Mouse (Mus musculus) adrenal gland, adult 8-10 months (tissue): ENCODE results near the gene Ubxn11. TPM values are rescaled to one million over a fixed set of nuclear protein-coding genes. Genes with fewer than 3 reads are reported as not detected.

Experiments
- DNase-seq: peaks from one replicate; pipeline ENCODE4 v3.0.0; 2022
- total RNA-seq, 4 experiments: library from RNA; stranded (reverse); gene quantifications; 2 replicates each; pipeline ENCODE4 v1.2.4; 2022

Ubxn11 gene
- total RNA-seq, 4 experiments from 2014 or later: 6.0 to 21.7 (median 13.2) TPM

DNA sequence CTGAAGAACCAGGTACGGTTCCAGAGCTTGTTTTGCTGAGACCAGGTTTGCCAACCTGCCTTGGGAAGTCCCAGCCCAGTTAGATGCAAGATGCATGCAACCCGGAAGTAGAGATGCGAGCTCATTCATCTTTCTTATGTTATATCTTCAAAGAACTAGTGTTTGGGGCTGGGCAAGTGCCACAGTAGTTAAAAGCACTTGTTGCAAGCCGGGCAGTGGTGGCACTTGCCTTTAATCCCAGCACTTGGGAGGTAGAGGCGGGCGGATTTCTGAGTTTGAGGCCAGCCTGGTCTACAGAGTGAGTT, 11.2 kb upstream of the Ubxn11 start:
- no peak for DNase-seq

GRCm38 (mm10) chr4:134092382-134093288, 9.7 kb upstream of the Ubxn11 start:
- DNase-seq: peak; percentile 24

GRCm38 (mm10) chr4:134094004-134094564, 8.3 kb upstream of the Ubxn11 start:
- no peak for DNase-seq

DNA sequence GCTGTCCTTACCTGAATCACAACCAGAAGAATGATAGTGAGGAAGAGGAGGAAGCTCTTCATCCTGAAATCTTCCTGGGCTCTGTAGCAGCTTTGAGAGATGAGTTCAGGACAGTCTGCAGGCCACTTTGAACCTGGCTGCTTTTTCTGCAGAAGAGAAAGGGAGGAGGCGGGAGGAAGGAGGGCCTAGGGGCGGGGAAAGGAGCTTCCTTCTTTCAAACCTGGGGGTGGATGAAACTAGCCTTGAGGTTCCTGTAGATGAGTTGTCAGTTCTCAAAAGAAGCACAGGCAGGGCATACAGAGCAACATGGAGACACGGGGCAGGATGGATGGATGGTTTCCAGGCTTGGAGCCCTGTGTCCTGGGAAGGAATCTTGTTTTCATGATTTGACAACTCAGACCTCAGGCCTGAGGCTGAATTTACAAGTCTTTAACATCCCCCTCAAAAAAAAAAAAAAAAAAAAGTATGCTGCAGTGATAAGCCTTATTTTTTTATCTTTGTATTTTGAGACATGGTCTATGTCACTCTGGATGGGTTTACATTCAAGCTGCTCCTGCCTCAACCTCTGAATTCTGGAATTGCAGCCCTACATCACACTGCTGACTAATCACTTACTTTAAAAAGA, 7.3 kb upstream of the Ubxn11 start, which contains the start of gene Cd52:
Gene Cd52 (minus strand): TSS at position 160 of the 625 bp plus-strand sequence.
- no peak for DNase-seq

DNA sequence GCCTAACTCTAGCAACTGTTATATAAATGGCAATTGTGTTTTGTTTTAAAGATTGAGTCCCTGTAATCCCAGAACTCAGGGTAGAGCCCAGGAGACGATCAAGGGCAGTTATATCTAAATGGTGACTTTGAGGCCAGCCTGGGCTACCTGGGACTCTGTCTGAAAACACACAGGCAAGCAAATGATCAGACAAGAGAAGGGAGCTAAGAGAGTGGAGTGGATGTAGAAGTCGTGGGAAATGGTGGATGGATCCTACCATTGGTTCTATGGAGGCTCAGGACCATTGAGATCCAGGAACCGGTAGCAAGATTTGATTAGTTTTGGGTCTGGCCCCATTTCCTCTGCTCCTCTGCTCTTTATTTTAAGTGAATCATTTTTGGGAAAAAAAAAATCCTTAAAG, 6.2 kb upstream of the Ubxn11 start:
- no peak for DNase-seq

DNA sequence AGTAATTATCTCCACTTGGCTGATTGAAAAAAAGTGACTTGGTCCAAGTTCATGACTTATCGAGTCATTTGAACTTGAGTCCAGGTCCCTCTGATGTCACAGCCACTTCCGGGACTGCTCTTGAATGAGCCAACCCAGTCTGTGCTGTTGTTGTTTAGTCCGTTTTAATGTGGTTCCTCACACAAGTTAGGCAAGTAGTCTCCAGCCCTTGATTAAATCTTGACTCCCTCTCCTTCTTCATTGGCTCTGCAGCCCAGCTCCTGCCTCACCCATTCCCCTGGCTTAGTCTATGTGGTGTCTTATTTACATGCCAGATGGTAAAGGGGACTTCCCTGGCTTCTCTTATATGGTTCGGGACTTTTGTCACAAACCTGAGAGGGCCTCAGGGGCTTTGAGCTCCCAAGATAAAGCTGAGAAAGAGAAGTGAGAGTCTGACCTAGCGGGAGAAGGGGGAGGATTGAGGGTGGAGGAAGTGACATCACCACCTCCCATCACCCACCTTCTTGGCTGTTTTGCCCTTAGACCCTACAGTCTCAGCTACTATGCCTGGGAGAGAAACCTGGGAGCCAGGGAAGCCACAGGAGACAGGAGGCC, 5.3 kb upstream of the Ubxn11 start:
- no peak for DNase-seq

DNA sequence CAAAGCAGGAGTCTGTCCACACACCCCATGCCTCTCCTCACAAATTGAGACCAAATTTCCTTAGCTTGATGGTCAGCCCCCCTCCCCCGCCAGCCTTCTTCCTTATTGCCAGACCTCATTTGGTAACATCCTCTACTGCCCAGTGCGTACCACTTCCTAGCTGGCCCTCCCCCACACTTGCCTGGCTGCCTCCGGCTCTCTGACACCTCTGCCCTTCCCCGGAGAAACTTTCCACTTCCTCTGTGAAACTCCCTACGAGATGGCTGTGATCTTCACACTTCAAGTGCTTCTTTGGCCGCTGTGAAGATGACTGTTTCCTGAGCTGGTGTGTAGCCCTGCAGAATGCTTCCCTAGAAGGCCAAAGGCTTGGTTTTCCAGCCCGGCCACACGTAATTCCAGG, 3.7 kb upstream of the Ubxn11 start:
- no peak for DNase-seq

DNA sequence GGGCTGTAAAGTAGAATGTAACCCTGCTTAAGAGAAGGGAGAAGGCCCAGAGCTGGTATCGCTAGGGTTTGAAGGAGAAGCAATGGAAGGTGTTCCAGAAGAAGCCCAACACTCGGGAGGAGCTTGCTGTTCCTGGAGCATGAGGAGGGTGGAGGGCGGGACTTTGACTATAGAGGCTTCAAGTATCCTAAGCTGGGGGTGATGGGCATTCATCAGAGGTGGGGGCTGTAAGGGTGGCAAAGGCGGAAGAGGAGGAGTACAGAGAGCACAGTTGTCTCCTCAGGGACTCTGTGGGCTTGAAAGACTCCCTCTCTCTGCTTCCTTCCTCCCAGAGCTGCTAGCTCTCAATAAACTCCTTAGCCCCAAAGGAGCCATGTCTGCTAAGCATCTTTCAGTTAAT, 2.1 kb upstream of the Ubxn11 start:
- DNase-seq: no peak

DNA sequence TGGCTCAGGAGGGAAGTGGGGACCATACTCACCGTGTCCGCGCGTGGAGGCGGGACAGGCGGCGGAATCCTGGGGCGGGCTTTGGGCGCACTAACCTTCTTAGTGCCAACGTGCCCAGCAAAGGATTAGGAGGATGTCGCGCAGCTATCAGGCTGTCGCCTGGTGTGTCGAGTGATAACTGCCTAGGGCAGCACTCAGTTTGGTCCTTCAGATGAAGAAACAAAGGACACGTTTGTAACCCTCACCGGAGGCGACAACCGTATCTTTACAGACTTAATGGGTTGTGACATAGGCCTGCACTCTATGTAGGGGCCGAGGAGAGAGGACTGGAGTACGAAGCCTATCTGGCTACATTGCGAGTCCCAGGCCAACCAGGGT, 361 bp downstream of the Ubxn11 start:
- no peak for DNase-seq

DNA sequence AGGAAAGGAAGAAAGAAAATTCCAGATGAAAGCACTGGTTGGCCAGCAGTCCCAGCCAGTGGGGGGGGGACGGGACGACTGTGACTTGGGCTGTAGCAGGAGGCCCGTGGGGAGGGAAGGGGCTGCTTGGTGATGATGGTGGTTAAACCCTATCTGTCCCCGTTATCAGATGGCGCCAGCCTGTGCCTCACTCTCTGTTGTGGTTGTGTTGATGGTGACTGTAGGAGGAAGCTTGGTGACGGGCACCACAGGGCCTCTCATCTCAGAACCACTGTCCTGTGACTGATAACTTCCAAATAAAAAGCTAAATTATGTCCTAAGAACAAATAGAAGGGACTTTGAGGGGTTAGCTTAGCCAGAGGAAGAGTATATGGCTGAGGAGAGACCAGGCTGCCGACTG, 3.7 kb downstream of the Ubxn11 start:
- no peak for DNase-seq

- no peak for DNase-seq
Observed at GRCm38 (mm10) chr4:134107730-134108129, 5.4 kb downstream of the Ubxn11 start.

DNA sequence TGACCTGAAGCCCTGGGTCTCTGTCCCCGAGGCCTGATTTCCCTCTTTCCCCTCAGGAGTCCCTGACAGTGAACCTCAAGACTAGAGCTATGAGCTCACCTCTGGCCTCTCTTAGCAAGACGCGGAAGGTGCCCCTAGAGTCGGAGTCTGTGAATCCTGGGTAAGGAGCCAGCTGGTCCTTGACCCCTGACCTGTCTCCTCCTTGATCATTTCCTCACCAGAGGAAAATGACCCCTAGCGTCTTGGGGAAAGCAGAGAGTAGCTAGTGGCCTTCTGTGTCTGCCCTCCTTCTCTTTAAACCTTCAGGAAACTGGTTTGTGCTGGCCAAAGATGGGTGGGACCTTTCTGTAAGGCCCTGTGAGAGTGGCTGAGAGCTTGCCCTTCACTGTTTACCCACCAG, 5.8 kb downstream of the Ubxn11 start:
- no peak for DNase-seq

DNA sequence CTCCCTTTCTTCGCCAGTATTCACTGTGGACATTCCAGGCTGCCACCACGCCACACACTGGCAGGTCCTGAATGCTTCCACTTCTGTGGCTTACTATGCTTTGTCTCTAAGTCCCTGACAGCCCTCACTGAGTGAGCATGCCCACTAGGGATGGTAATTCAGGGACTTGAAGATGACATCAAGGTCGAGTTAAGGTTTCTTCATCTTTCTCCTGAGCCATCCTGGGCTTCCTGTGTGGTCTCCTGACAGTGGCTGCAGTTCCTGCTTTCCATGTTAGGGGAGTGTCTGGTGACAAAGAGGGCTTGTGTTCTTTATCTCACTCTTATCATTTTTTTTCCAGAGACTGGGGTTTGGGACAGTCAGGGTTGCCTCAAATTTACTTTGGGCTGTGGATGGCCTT, 8.3 kb downstream of the Ubxn11 start:
- DNase-seq: no peak

DNA sequence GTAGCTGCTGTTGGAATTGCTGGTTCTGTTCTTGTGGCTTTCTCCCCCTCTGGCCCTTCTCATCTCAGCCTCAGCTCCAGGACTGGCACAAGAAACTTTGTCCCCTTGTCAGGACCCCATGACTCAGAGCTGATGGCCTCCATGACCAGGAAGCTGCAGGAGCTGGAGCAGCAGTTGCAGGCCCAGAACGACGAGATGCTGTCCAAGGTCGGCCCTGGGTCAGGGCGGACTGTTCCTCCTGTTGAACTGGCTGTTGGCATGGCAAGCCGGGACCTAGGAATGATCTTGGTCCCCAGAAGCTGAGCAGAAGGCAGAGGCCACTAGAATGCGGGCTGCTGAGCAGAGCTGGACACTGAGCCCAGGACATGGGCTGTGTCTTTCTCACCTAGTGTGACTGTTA, 10.0 kb downstream of the Ubxn11 start:
- DNase-seq: no peak

DNA sequence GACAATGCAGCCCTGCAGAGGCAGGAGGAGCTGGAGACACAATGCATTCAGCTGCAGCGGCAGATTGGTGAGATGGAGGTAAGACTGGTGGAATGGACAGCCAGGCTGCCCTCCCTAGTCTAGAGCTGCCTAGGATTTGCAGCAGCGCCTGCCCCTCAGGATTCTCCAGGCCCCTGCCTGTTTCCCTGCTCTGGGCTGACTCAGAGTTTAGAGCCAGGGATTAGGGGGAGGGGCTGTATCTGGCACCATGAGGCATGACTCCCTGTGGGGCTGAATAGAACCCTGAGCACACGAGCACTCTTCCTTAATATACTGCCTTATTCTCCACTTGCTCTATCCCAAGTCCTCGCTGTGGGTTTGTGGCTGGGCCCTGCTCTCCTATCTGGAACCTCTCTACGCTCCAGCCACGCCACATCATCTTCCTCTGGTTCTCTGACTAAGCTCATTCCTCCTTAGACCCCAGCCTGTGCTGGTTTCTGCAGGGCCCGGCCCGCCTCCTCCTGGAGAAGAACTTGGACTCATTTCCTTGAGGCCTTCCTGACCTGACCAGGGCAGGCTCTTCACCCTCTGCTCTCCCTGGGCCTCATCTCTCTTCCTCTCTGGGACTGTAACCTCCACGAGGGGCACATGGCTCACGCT, 11.1 kb downstream of the Ubxn11 start:
- DNase-seq: no peak

- no peak for DNase-seq
Observed at GRCm38 (mm10) chr4:134114038-134114437, 11.7 kb downstream of the Ubxn11 start.

DNA sequence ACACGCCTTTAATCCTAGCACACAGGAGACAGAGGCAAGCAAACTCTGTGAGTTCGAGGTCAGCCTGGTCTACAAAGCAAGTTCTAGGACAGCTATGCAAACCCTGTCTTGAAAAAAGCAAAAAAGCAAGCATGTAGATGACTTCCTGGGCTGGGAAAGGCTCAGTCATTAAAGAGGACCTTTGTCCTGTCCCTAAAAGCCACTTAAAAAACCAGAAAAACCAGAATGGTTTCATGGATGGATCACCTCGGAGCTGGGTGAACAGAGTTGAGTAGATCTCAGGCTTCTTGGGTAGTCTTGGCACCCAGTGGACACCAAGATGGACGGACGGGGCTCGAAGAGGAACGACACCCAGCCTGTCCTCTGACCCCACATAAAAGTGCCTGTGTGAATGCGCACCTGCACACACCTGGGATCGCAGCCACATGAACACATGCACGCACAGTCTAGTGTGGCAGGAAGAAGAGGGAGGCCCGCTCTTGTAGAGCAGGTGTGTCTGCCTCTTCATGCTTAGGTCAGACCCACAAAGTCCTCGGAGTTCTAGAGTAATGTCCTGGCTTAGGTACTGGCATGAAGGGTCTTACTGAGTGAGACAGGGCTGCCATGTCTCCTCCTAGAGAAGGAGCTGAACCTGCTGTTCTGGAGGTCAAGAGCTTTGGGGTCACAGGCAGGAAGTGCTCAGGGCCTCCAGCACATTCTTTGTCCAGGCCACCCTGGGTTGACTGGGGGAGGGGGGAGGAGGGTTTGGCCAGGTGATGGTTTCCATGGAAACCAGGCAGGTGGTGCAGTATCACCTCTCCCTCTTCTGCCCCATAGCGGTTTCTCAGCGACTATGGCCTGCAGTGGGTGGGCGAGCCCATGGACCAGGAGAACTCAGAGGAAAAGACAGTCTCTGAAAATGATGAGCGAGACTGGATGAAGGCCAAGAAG, 13.1 kb downstream of the Ubxn11 start:
- no peak for DNase-seq

- DNase-seq: no peak
Observed at GRCm38 (mm10) chr4:134116501-134116900, 14.1 kb downstream of the Ubxn11 start.

DNA sequence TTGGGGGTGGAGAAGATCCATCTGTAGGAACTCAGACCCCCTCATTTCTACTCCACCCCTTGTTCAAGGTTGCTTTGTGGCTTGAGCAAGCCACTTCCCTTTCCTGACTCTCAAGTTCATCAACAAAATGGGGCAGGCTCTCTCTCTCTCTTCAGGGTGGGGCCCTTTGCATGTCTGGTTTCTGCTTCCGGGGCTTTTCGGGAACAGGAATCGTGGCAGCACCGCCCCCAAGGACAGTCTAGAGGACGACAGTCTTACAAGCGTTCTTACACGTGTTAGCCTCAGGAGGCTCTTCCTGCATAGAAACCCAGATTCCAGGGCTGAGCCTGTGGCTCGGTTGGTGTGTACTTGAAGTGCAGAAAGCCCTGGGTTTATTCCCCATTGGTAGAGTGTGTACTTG, 14.6 kb downstream of the Ubxn11 start:
- DNase-seq: no peak

GRCm38 (mm10) chr4:134118126-134118800, 15.9 kb downstream of the Ubxn11 start:
- no peak for DNase-seq

DNA sequence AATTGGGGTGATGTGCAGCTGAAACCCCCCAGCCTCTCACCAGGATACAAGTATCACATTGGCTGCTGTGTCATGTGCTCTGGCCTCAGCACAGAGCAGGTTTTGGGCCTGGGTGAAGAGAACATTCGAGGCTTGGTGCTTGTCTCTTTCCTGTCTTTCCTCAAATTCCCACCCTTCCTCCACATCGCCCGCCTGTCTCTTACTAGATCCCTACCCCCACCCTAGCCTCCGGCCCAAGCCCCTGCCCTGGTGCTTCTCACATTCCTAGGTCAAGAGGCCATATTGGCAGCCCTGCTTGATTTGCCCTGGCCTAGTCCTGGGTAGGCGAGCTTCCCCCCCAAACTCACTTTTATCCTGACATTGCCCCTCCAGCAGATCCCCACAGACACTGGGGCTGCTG, 16.7 kb downstream of the Ubxn11 start:
- no peak for DNase-seq
